Mouse (Mus musculus) adrenal gland, postnatal 4 days (tissue): ENCODE data around the gene B3galt1. TPM values are rescaled to one million over a fixed set of nuclear protein-coding genes. Genes with fewer than 3 reads are reported as not detected.

Experiments
- microRNA-seq: library from miRNA; unstranded; fragments of <30 nt; microRNA quantifications from one replicate; pipeline ENCODE4 v1.2.0, GENCODE M21; 2021
- total RNA-seq, 2 experiments: library from RNA; stranded (reverse); gene quantifications; 2 replicates each; pipeline ENCODE4 v1.2.3; 2021

Gene B3galt1
- total RNA-seq, 2 experiments from 2014 or later = 9.3 to 9.7 TPM

Small RNA genes within 50 kb of the gene (microRNA-seq; reads per million reads assigned to microRNA genes)
- gene Mir6335 (not detected), gene Mir7224 (1.1 reads per million)

Other genes starting within 250 kb of the B3galt1 start
- gene Gm21830, start 152.1 kb upstream of the B3galt1 start, total RNA-seq = not detected
- not detected for gene Gm26727, start 132.7 kb upstream of the B3galt1 start, total RNA-seq
- 1 to 10 TPM; 2.0 to 7.3 TPM for gene Xirp2, start 119.9 kb upstream of the B3galt1 start, total RNA-seq